Mouse (Mus musculus) C2C12 (cell line): Measurements from ENCODE around the gene Ebf1.

Experiments
- CEBPB ChIP-seq: IDR thresholded peaks from one replicate; pipeline ENCODE4 v1.6.1; 2011; ENCODE audit warnings: low read depth, mild to moderate bottlenecking, control low read depth, moderate library complexity
- CTCF ChIP-seq: IDR thresholded peaks from one replicate; pipeline ENCODE4 v1.5.1; 2011; ENCODE audit not compliant: control insufficient read depth, insufficient read depth, insufficient read length
- MAX ChIP-seq: IDR thresholded peaks from one replicate; pipeline ENCODE4 v1.6.1; 2011; ENCODE audit warnings: mild to moderate bottlenecking, control low read depth
- MYOG ChIP-seq: IDR thresholded peaks from one replicate; pipeline ENCODE4 v1.6.1; 2011; ENCODE audit not compliant: control insufficient read depth, insufficient read length; ENCODE audit errors: extremely low read depth

DNA sequence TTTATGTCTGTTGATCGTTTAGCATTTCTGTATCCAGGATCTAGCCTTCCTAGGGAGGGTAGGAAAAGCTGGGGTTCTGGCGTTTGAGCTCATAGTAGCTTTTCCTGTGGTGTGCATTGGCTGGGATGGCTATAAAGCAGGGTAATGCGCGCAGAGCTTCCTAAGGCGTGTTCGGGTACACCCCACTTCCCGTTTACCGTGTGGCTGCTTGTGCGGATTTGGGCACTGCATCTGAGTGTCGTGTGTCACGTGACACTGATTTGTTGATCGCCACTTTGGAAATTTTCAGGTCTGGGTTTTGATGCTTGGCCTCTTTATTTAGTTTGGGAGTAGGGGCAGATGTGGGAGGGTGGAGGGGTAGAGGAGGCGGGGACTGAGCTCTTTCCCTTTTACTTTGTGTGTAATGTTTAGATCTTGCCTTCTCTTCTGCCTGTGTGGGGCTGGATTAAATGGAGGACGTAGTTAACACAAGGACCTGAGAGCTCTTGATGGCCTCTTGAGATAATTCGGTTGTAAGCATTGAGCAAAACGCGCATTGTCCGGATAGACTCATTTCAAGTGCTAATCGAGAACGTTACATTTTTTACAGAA, 67.5 kb downstream of the Ebf1 start:
- TF ChIP-seq CTCF (no peak), MYOG (no peak), MAX (no peak), CEBPB (no peak)
